Mouse (Mus musculus): ENCODE results near the gene Hmga2. TPM values are rescaled to one million over a fixed set of nuclear protein-coding genes. Genes with fewer than 3 reads are reported as not detected.

The Hmga2 gene
- polyA plus RNA-seq, 1 experiment from 2014 or later: 23.2 TPM

DNA sequence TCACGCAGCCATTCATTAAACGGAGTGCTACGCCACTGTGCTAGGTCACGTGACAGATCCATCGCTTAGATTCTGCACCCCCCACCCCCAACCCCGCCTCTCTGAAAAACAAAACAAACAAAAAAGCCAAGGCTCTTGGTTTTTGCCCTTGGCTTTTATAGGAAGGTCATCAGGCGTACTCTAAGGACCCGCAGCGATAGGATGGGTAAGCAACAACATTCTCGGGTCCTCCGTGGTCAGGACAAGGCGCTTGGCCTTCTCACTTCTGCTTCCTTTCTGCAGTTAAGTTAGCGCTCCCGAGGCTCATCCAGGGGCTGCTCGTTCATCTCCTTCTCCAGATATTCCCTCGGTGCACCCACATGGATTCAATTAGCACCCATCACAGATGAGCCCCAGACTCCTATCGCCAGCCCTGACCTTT is 79.0 kb downstream of the Hmga2 start:
- Histone ChIP-seq H3K4me1 (ENCODE audit: control insufficient read depth, insufficient read depth, low read length) (no peaks in the 10 kb centered on the region; the same call in 1 of the 2 replicates), H3K36me3 (ENCODE audit: control insufficient read depth, insufficient read depth, low read length) (no peaks in the 10 kb centered on the region), H3K27ac (ENCODE audit: low read depth, low read length) (no peak overlapping the region), H3K27me3 (ENCODE audit: control insufficient read depth, insufficient read depth, low read length) (no peaks in the 10 kb centered on the region), H3K9ac (ENCODE audit: low read length) (no peak overlapping the region), H3K4me2 (no peak overlapping the region), H3K4me3 (ENCODE audit: low read depth, low read length) (no peak overlapping the region), H3K9me3 (ENCODE audit: control insufficient read depth, low read length) (no peaks in the 10 kb centered on the region)
- DNase-seq (ENCODE audit: low spot score, missing footprints) (no peak), ATAC-seq (ENCODE audit: low FRiP score) (no peak)
- 84% methylated on average over 17 of the region's 17 CpGs for WGBS

DNA sequence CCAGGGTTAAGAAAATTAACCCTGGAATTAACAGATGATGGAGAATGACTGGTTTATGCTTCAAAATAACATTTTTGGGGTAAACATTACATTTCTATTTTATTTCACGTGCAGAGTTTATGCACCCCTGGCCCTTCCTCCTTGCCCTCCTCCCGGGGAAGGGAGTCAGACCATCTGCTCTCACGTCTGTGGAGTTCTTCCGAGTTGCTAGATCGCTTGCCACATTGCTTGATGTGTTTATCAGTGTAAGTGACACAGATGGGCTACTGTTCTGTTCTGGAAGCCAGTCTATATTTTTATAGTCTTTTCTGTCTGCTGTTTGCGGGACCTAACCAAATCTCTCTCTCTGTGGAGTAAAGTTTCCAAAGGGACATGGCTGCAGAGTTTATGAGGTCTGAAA is 80.7 kb downstream of the Hmga2 start:
- ATAC-seq (ENCODE audit: low FRiP score) (no peak), DNase-seq (ENCODE audit: low spot score, missing footprints) (no peak)
- no peak overlapping the region for H3K9ac ChIP-seq (ENCODE audit: low read length)
- no peaks in the 10 kb centered on the region for H3K9me3 ChIP-seq (ENCODE audit: control insufficient read depth, low read length)
- no peak overlapping the region for H3K4me3 ChIP-seq (ENCODE audit: low read depth, low read length)
- peaks cover 8% of the 10 kb centered on the region for H3K4me1 ChIP-seq (ENCODE audit: control insufficient read depth, insufficient read depth, low read length)
- no peak overlapping the region for H3K27ac ChIP-seq (ENCODE audit: low read depth, low read length)
- WGBS: 83% methylated on average over 6 of the region's 6 CpGs
- no peak overlapping the region for H3K4me2 ChIP-seq
- no peaks in the 10 kb centered on the region for H3K36me3 ChIP-seq (ENCODE audit: control insufficient read depth, insufficient read depth, low read length)
- H3K27me3 ChIP-seq (ENCODE audit: control insufficient read depth, insufficient read depth, low read length): no peaks in the 10 kb centered on the region

GRCm38 (mm10) chr10:120394740-120395139 is 81.5 kb downstream of the Hmga2 start:
- no peak overlapping the region for H3K27ac ChIP-seq (ENCODE audit: low read depth, low read length)
- 90% methylated on average over 9 of the region's 9 CpGs for WGBS
- no peaks in the 10 kb centered on the region for H3K9me3 ChIP-seq (ENCODE audit: control insufficient read depth, low read length)
- H3K4me2 ChIP-seq: no peak overlapping the region
- H3K9ac ChIP-seq (ENCODE audit: low read length): no peak overlapping the region
- no peaks in the 10 kb centered on the region for H3K27me3 ChIP-seq (ENCODE audit: control insufficient read depth, insufficient read depth, low read length)
- H3K4me1 ChIP-seq (ENCODE audit: control insufficient read depth, insufficient read depth, low read length): peaks cover 8% of the 10 kb centered on the region
- no peak for ATAC-seq (ENCODE audit: low FRiP score)
- no peak overlapping the region for H3K4me3 ChIP-seq (ENCODE audit: low read depth, low read length)
- no peaks in the 10 kb centered on the region for H3K36me3 ChIP-seq (ENCODE audit: control insufficient read depth, insufficient read depth, low read length)
- DNase-seq (ENCODE audit: low spot score, missing footprints): no peak

DNA sequence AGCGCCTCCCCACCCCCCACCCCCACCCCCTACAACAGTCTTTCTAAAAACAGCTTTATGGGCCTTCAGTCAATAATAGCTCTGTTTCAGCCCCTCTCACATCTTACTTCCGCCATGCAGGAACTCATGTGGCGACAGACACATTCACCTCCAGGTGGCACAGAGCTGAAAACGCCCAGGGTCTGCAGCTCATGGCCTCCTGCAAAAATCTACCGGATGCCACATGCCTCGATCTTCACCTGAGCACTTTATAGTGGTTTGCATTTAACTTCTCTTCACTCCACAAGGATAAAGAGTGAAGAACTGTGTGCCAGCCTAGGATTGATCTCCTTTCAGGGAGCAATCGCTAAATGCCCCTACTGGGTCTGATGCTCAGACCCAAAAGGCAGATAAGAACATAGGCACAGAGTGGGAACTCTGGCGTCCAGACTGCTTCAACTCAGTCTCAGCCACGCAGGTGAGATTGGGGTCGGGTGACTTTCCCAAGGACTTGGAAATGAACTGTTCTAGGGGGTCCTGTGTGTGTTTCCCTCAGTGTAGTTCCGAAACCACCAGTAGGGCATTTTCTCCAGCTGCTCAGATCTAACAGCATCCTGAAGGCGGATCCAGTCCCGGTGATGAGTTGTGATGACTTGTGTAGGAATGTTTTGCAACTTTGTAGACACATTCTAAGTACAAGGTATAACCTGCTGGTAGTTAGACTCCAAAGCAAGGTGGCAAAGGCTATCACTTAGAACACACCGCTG is 84.1 kb downstream of the Hmga2 start:
- H3K4me1 ChIP-seq (ENCODE audit: control insufficient read depth, insufficient read depth, low read length): peaks cover 8% of the 10 kb centered on the region
- H3K9ac ChIP-seq (ENCODE audit: low read length): no peak overlapping the region
- H3K27ac ChIP-seq (ENCODE audit: low read depth, low read length): no peak overlapping the region
- no peak overlapping the region for H3K4me3 ChIP-seq (ENCODE audit: low read depth, low read length)
- H3K36me3 ChIP-seq (ENCODE audit: control insufficient read depth, insufficient read depth, low read length): no peaks in the 10 kb centered on the region
- H3K9me3 ChIP-seq (ENCODE audit: control insufficient read depth, low read length): no peaks in the 10 kb centered on the region
- no peak overlapping the region for H3K4me2 ChIP-seq
- no peak for DNase-seq (ENCODE audit: low spot score, missing footprints)
- ATAC-seq (ENCODE audit: low FRiP score): no peak
- H3K27me3 ChIP-seq (ENCODE audit: control insufficient read depth, insufficient read depth, low read length): no peaks in the 10 kb centered on the region
- WGBS: 48% methylated on average over 14 of the region's 14 CpGs

DNA sequence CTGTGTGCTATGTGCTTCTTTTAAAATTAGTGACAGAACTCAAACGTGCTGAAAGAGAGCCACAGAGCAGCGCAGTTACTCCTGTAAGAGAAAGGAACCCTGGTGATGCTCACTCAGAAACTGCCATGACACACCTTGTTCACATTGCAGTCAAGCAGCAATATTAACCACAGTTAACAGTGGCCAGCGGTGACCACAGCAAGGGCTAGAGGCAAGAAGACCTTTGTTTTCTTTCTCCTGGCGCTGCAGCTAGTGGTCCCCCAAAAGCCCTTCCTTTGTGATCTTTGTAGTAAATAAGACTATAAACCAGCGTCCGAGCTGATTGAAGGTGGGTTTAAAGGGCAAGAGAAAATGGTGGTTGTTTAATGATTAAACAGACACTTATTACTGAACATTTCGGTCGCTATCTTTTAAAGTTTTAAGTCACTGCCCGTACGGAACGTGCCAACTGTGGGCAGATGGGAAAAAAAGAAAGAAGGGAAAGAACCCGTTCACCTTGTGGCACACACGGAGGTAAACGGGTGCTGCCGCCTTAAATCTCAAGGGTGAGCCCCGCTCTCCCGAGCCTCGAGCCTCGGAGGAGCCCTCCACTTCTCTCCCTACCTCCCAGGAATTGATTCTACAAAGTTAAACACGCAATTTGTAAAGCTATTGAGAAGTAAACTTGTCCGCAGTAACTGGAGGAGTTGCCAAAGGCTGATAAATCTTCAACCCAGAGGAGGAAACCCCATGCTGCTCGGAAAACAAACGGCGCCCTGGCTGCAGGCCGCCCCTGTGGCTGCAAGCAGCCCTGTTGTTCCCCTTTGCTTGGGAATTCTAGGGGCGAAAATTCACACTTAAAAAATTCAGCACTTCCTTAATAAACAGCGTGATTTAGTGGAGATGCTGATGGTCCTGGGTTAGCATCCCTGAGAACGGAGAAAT is 85.1 kb downstream of the Hmga2 start:
- no peaks in the 10 kb centered on the region for H3K9me3 ChIP-seq (ENCODE audit: control insufficient read depth, low read length)
- no peak overlapping the region for H3K4me3 ChIP-seq (ENCODE audit: low read depth, low read length)
- no peaks in the 10 kb centered on the region for H3K36me3 ChIP-seq (ENCODE audit: control insufficient read depth, insufficient read depth, low read length)
- no peaks in the 10 kb centered on the region for H3K27me3 ChIP-seq (ENCODE audit: control insufficient read depth, insufficient read depth, low read length)
- 26% methylated on average over 28 of the region's 28 CpGs for WGBS
- H3K9ac ChIP-seq (ENCODE audit: low read length): peak overlapping the region; percentile 46; the same call in 1 of the 2 replicates
- DNase-seq (ENCODE audit: low spot score, missing footprints) (no peak), ATAC-seq (ENCODE audit: low FRiP score) (no peak)
- H3K27ac ChIP-seq (ENCODE audit: low read depth, low read length): no peak overlapping the region
- H3K4me1 ChIP-seq (ENCODE audit: control insufficient read depth, insufficient read depth, low read length): peaks cover 8% of the 10 kb centered on the region
- H3K4me2 ChIP-seq: peak overlapping the region; percentile 16; the same call in 1 of the 2 replicates

DNA sequence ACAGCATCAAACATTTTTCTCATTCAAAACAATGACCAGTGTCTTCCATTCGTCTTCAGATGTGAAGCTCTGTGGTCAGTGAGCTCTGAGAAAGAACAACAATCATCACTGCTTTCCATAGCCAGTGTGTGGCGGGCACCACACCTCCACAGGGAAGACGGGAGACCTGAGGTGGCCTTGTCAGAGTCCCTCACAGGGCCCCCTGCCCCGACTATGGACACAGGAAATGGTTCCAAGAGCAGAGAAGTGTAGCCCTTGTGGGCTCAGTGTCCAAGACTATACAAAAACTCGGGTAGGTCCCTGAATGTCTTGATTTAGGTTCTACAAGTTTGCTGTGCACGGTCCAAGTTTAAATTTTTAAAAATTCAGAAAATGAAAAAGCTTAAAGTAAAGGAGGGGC is 86.6 kb downstream of the Hmga2 start:
- H3K4me1 ChIP-seq (ENCODE audit: control insufficient read depth, insufficient read depth, low read length): peaks cover 10% of the 10 kb centered on the region
- DNase-seq (ENCODE audit: low spot score, missing footprints): no peak
- H3K4me2 ChIP-seq: no peak overlapping the region
- ATAC-seq (ENCODE audit: low FRiP score): no peak
- no peaks in the 10 kb centered on the region for H3K27me3 ChIP-seq (ENCODE audit: control insufficient read depth, insufficient read depth, low read length)
- no peaks in the 10 kb centered on the region for H3K9me3 ChIP-seq (ENCODE audit: control insufficient read depth, low read length)
- no peak overlapping the region for H3K27ac ChIP-seq (ENCODE audit: low read depth, low read length)
- H3K4me3 ChIP-seq (ENCODE audit: low read depth, low read length): no peak overlapping the region
- no peaks in the 10 kb centered on the region for H3K36me3 ChIP-seq (ENCODE audit: control insufficient read depth, insufficient read depth, low read length)
- WGBS: 68% methylated on average over 6 of the region's 6 CpGs
- H3K9ac ChIP-seq (ENCODE audit: low read length): no peak overlapping the region

DNA sequence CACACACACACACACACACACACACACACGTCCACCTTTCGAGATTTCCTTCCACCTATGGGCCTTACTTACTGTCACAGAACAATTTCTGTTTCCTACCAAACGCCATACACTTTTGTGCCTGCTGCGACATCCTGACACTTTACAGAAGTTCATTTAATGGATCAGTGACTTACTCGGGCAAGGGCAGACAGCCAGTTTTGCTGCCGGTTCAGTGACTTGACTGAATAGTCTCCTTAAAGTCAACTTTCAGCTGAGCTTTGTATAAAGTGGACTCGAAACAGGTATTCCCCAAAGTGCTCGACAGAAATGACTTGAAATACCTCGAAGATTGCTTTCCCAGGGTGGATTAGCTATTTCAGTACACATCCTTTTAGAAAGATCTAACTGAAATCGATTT is 87.3 kb downstream of the Hmga2 start:
- Histone ChIP-seq H3K4me1 (ENCODE audit: control insufficient read depth, insufficient read depth, low read length) (peaks cover 10% of the 10 kb centered on the region), H3K27me3 (ENCODE audit: control insufficient read depth, insufficient read depth, low read length) (no peaks in the 10 kb centered on the region), H3K9ac (ENCODE audit: low read length) (no peak overlapping the region), H3K4me2 (no peak overlapping the region), H3K27ac (ENCODE audit: low read depth, low read length) (no peak overlapping the region), H3K36me3 (ENCODE audit: control insufficient read depth, insufficient read depth, low read length) (no peaks in the 10 kb centered on the region), H3K4me3 (ENCODE audit: low read depth, low read length) (no peak overlapping the region), H3K9me3 (ENCODE audit: control insufficient read depth, low read length) (no peaks in the 10 kb centered on the region)
- WGBS: 47% methylated on average over 10 of the region's 10 CpGs
- ATAC-seq (ENCODE audit: low FRiP score): no peak
- DNase-seq (ENCODE audit: low spot score, missing footprints): no peak

- 45% methylated on average over 8 of the region's 8 CpGs for WGBS
- no peak overlapping the region for H3K4me2 ChIP-seq
- ATAC-seq (ENCODE audit: low FRiP score): no peak
These were observed 87.8 kb downstream of the Hmga2 start for GRCm38 (mm10) chr10:120388400-120388871.

GRCm38 (mm10) chr10:120387105-120387504 is 89.2 kb downstream of the Hmga2 start:
- 86% methylated on average over 8 of the region's 8 CpGs for WGBS
- H3K4me1 ChIP-seq (ENCODE audit: control insufficient read depth, insufficient read depth, low read length): peaks cover 10% of the 10 kb centered on the region
- ATAC-seq (ENCODE audit: low FRiP score): no peak
- no peaks in the 10 kb centered on the region for H3K36me3 ChIP-seq (ENCODE audit: control insufficient read depth, insufficient read depth, low read length)
- DNase-seq (ENCODE audit: low spot score, missing footprints): no peak
- H3K27ac ChIP-seq (ENCODE audit: low read depth, low read length): no peak overlapping the region
- H3K27me3 ChIP-seq (ENCODE audit: control insufficient read depth, insufficient read depth, low read length): no peaks in the 10 kb centered on the region
- no peak overlapping the region for H3K4me2 ChIP-seq
- H3K9ac ChIP-seq (ENCODE audit: low read length): no peak overlapping the region
- no peaks in the 10 kb centered on the region for H3K9me3 ChIP-seq (ENCODE audit: control insufficient read depth, low read length)
- no peak overlapping the region for H3K4me3 ChIP-seq (ENCODE audit: low read depth, low read length)

More at GRCm38 (mm10) chr10:120388400-120388871, 87.8 kb downstream of the Hmga2 start:
- Histone ChIP-seq H3K27ac (ENCODE audit: low read depth, low read length) (no peak overlapping the region), H3K36me3 (ENCODE audit: control insufficient read depth, insufficient read depth, low read length) (no peaks in the 10 kb centered on the region), H3K9me3 (ENCODE audit: control insufficient read depth, low read length) (no peaks in the 10 kb centered on the region), H3K27me3 (ENCODE audit: control insufficient read depth, insufficient read depth, low read length) (no peaks in the 10 kb centered on the region), H3K4me3 (ENCODE audit: low read depth, low read length) (no peak overlapping the region), H3K9ac (ENCODE audit: low read length) (no peak overlapping the region), H3K4me1 (ENCODE audit: control insufficient read depth, insufficient read depth, low read length) (peaks cover 10% of the 10 kb centered on the region)
- DNase-seq (ENCODE audit: low spot score, missing footprints): no peak
